Mouse (Mus musculus): ENCODE data around the gene Atg9b.

DNA sequence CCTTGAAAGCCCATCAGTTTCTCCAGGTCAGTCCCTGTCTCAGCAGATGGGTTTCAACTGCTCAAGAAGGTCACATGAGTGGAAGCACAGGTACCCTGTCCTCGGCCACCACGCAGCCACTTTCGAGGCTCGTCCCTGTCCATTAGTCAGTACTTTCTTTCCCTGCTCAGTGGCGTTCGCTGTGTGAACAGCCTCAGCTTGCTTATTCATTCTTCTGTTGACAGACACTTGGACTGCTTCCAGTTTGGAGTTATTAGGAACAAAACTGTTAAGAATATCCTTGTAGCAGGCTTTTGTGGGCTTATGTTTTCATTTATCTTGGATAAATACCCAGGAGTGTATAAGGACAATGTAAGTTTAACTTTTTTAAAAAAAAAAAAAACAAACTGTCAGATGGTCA is 17.7 kb downstream of the Atg9b start:
- TF ChIP-seq GATA1 (IDR thresholded peaks at IDR 0.05; ENCODE audit: borderline replicate concordance, low read length) (no peak), FLI1 (IDR thresholded peaks at IDR 0.05; ENCODE audit: low read length) (no peak)
